Mouse (Mus musculus): ENCODE results near the gene Kitl.

The Kitl gene

DNA sequence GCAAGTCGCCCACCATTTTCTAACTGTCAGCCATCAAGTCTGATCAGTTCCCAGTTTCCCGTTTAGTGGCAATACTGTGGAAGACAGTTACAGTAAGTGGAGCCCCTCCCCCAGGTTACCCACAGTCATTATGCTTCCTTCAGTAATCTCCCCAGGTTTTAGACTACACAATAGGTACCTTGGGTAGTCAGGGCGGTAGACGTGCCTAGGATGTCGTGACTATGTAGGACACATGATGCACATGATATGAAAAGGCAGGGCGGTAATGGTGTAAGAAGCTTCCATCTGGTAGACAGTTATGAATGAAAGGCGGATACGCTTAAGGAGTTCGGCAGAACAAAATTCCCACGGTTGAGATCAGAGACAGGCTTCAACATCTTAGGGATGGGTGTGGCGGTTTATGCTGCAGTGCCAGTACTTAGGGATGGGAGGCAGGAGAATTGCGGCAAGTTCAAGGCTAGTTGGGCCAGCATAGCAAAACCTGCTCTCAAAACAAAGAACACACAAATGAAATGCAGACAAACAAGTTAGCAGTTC is 15.6 kb downstream of the Kitl start:
- DNase-seq, result no peak

GRCm38 (mm10) chr10:100031631-100032030 is 16.2 kb downstream of the Kitl start:
- peak; percentile 61 for DNase-seq

DNA sequence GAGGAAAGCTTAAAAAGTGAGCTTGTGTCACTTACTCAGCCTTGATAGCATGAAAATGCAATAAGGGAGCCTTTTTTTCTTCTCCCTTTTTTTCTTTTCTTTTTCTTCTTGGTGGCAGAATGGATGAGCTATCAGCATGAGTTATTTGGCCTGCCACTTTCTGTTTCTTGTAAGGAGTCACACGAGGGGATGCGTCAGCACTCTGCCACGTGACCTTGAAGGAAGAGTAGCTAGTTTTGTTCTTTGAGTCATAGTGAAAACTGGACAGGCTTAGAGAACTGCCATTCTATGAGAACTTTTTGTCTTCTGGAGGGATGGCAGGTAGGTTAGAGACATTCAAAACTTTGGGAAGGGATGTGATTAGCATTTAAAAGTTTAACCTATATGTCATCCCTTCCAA is 17.1 kb downstream of the Kitl start:
- DNase-seq, result no peak

DNA sequence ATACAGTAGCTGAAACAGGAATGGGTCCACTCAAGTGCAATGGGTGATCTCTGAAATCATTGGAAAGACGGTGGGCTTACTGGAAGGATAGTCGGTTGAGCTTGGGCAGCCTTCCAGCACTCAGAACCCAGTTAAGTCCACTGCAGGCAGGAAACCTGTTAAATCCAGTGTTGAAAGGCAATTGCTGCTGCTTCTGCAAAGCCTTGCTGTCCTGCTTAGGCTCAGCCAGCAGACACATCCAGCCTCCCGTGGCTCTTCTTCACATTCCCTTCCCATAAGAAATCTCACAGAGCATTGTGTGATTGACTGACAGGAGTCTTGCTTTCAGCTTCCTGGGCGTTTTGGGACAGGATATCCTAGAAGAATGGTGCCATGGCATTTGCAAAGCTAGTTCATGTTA is 20.6 kb downstream of the Kitl start:
- peak in 1 of 2 experiments; percentile 12 for DNase-seq

DNA sequence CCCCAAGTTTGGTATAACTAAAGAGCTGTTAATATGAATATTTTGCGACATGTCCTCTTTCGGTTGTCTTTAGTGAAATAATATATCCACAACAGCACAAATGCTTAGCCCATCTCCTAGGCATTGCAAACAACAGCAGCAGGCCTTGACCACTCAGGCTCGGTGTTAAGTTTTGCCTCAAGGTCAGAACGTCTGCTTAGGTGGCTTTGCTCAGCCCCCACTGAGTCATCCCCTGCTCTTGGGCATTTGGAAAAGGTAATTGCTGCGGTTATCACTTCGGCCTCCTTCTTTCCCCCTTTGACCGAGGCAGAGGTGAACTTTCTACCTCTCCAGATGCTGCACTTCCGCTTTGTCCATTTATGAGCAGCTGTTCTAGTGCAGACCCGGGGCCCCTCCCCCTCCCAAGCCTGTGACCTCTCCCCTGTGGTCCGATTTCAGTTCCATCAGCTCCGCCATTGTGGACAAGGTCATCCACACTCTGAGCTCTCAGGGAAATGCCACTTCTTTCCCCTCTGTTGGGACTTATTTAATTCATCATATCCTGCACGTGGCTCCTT is 23.0 kb downstream of the Kitl start:
- DNase-seq, result no peak

DNA sequence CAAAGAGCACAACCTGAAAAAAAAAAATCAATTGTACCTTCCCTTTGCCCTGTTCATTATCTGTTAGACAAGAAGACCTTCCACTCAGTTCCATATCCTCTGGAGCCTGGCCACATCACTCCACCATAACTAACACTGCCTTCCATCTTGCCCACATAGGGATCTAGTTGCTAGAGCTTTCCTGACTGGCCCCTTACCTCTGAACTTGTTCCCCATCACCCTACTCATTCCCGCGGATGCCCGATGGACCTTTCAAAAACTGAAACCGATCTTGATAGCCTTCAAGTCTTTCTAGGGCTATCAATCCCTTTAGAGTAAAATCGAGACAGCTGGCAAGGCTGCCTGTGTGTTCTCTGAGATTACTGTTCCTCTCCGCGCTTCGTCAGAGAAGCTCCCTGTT is 23.6 kb downstream of the Kitl start:
- DNase-seq, result no peak

DNA sequence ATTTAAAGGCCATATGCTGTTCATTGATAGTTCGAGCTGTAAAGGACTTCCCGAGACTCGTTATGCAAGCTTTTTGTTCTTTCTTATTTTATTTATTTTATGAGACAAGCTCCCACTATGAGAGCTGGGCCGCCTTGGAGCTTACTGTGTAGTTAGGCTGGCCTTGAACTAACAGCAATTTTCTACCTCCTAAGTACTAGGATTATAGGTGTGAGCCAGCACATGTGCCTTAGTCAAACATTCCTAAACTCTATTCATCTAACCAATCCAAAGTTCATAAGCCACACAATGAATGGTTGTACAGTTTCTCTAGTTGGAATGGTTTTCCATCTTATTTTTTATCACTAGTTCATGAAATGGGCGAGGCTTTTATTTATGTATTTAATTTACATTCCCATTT is 28.3 kb downstream of the Kitl start:
- no peak for DNase-seq

DNA sequence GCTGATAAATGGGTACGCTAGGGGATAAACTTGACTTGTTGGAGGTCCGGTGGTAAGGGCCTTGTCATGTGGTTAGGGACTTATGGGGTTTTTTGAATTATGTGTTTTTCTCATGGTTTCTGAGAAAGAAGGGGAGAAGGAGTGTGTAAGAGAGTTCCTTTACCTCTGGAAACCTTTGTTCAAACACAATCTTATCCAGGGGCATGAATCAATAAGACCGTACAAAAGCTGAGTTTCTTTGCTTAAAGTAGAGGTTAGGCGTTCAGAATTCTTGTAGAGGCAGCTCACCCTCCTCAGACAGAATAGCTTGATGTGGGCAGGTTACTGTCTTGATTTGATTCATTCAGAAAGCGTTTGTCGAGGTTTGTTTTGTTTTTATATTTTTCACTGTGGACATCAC is 28.7 kb downstream of the Kitl start:
- no peak for DNase-seq

DNA sequence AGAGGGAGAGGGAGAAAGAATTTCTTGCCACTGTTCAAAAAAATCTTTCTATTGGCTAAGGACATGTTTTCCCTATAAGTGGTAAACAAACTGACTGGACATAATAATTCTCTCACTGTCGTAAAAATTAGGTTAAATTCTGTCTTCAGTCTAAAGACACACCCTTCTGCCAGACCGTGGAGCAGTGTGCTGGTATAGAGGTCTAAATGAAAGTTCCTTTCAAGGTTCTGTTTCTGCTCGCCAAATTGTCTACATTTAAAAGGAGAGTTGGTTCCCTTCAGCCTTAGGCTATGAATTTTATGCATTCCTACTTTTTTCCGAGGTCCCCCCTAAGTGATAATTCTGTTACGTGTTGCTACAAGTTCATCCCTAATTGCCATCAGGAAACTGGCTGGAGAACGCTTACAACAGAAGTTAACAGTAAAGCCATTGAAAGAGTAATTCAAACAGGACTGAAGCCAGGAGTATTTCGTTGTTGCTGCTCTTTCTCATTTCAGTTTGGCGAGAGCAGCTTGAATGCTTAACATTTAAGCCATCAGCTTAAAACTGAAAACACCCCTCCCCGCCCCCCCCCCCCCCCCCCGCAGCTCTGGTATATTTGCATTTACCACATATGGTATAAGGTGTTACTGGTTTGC is 35.8 kb downstream of the Kitl start:
- DNase-seq, result no peak

DNA sequence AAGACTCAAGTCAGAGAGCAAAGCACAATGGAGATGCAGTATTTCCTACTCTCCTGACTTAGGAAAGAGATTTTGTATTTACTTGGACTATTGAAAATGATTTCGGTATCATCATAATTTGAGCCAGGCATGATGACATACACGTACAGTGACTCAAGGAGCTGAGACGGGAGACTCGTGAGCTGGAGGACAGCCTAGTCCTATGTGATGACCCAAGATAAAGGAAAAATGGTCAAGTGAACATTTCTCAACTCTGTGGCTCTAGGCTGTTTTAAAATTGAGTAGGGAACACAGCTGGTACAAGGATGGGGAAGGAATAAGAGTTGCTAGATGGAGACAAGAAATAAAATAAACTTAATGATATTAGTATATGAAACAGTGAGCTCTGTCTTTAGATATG is 37.0 kb downstream of the Kitl start:
- DNase-seq, result no peak

GRCm38 (mm10) chr10:100052911-100053310 is 37.5 kb downstream of the Kitl start:
- no peak for DNase-seq

DNA sequence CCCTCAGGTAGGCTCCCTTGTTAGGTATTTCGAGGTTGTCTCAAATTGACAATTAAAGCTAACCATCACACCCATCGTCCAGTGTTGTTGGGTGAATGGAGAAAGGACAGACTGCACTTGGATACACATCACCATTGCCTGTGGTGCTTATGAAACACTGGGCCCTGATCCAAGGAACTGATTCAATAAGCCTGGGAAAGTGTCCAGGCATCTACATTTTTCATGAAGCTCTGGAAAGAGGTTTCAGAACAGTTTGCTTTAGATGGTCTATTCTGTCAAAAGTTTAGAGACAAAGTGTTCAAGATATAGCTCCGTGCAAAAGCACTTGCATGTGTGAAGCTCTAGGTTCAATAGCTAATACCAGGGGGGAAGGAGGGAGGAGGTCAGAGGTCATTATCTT is 38.6 kb downstream of the Kitl start:
- peak; percentile 32 to 41 for DNase-seq

DNA sequence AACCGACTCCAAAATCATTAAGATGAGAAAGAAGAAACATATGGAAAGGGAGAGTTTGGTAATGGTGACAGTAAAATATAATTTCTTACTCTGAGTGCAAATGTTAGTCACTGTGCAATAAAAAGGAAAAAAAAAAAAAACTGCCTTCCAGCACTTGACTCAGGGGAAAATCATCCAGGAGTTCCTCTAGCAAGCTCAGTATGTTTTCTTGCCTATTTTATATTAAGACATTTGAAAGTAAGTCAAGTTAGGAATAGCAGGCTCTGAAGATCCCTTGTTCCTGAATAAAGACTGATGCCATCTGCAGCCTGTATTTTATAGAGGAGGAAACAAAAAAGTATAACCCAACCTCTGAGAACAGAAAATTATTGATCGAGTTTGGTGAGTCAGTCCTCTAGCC is 39.7 kb downstream of the Kitl start:
- DNase-seq, result no peak

GRCm38 (mm10) chr10:100057106-100057623 is 41.7 kb downstream of the Kitl start:
- no peak for DNase-seq

GRCm38 (mm10) chr10:100059356-100059755 is 43.9 kb downstream of the Kitl start:
- peak; percentile 15 to 24 for DNase-seq

DNA sequence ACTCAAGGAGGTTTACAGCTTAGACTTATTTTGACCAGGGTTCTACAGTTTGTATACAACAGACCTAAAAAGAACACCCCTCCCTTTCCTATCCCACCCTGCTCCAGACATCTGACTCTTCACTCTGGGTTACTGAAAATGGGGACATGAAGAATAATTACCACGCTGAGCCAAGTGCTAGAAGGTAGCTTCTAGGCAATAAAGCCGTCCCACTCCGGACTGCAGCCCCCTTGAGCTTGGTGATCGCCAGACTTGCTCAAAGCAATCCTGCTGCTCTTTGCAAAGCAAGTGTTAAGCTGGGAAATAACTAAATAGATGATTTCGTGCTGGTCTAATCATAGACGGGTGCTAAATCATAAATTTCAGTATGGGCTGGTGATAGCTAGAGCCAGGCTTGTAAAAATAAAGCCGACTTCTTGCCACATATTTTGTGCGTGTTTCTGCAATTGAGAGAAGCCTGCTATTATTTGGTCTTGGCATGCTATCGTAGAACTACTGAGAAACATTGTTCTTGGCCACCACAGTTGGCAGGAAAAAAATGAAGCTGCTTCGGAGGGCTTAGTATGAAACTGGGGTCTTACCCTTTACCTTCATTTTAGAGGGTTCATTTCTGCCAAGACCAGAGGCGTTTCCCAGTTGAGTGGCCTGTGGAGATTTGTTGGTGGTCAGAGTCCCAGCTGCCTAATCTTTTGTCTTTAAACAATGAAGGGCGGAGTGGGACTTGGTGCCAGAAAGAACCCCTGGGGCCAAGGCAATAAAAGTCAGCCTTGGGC is 50.3 kb downstream of the Kitl start:
- peak; percentile 17 to 35 for DNase-seq

DNA sequence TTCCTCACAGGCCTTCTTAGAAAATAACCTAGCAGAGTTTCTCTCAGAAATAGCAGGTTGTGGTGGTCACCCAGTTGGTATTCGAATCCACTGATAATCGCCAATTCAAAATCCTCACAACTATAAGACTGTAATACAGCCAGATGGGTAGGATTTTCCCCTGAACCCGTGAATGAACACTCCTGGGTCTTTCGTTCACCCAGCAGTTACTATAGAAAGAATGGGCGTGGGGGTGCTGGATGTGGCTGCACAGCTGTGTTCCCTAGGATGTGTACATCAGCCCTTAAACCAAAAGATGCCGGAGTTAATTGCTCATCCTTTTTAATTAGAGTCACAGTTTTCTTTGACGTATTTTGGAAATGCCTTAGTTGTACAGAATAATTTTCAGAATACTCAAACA is 50.9 kb downstream of the Kitl start:
- no peak for DNase-seq

- no peak for DNase-seq
These were observed 57.2 kb downstream of the Kitl start for GRCm38 (mm10) chr10:100072641-100073040.

DNA sequence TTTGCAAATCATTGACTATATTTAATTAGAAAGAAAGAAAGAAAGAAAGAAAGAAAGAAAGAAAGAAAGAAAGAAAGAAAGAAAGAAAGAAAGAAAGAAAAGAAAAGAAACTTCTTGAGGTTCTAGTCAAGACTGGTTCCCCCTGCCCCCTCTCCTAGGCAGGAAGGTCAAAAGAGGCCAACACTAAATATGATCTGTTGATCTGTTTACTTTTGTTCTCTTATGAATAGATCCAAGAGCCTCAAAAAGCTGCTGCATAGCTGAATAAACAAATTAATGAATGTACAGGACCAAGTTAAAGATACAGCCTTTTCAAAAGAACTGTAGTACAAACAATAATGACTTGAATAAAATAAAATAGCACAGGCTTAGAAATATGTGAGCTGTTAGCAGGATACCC is 57.7 kb downstream of the Kitl start:
- DNase-seq, result no peak

DNA sequence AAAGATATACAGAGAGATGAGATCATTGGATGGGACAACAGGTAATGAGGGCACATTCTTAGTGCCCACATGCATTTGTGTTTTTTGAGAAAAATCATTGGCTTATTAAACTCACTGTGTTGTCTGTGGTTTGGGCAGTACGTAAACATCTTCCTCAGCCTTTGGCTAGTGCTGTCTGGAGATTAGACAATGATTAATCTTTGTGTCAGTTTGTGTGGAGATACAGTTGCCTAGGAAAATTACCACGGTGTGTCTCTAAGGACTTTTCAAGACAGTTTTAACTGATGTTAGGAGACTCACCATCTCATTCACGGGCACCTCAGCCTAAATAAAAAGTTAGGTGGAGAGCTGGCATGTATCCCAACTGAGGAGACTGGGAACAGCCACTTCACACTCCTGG is 85.7 kb downstream of the Kitl start:
- DNase-seq, result no peak

- peak; percentile 49 to 73 for DNase-seq
These were observed 95.8 kb downstream of the Kitl start for GRCm38 (mm10) chr10:100111209-100111608.

DNA sequence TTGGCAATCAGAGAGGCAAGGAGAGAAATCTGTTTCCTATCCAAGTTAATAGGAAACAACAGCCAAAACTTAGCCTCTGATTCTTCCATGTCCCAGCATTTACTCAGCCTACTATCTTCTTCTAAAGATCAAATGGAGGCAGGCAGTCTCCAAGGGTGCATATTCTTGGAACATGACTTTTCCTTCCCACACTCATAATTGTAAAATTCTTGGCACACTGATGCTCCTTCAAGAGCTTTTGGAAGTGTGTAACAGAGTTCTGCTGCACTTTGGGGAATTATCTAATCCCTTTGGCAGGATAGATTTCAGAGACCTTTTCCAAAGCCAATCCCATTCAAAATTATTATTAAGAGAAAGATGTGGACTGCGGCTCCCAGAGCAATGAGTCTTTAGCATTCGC is 100.1 kb downstream of the Kitl start:
- no peak for DNase-seq

GRCm38 (mm10) chr10:100124452-100124851 is 109.0 kb downstream of the Kitl start:
- DNase-seq, result no peak
